Mouse (Mus musculus) lung, embryonic 16.5 days (tissue): ENCODE results near the gene Gngt2. TPM values are rescaled to one million over a fixed set of nuclear protein-coding genes. Genes with fewer than 3 reads are reported as not detected.
A peak's percentile ranks its signal among the peaks of the same experiment; 100 is the strongest.

ENCODE experiments used
- ATAC-seq: fragments of 200-750 bp; cut with Nextera tagmentation; 2 replicates; pipeline ENCODE4 v1.8.0; 2017; ENCODE audit warnings: low read depth, mild to moderate bottlenecking, moderate library complexity
- H3K27ac ChIP-seq: fragments of 300-500 bp; sonication (generic); 2 replicates; pipeline ENCODE4 v1.5.1; 2014; ENCODE audit warnings: mild to moderate bottlenecking, control low read depth, low read length
- H3K27me3 ChIP-seq: fragments of 300-500 bp; sonication (generic); 2 replicates; pipeline ENCODE4 v1.6.1; 2014; ENCODE audit warnings: low read depth, low read length, mixed read lengths; ENCODE audit not compliant: control insufficient read depth, insufficient read depth
- H3K36me3 ChIP-seq: fragments of 300-500 bp; sonication (generic); 2 replicates; pipeline ENCODE4 v1.6.1; 2014; ENCODE audit warnings: low read length; ENCODE audit not compliant: control insufficient read depth, insufficient read depth
- H3K4me1 ChIP-seq: fragments of 300-500 bp; sonication (generic); replicated peaks from 2 replicates; pipeline ENCODE4 v1.6.1; 2014; ENCODE audit warnings: low read length, mixed read lengths; ENCODE audit not compliant: control insufficient read depth, insufficient read depth
- H3K4me2 ChIP-seq: fragments of 300-500 bp; sonication (generic); 2 replicates; pipeline ENCODE4 v1.6.1; 2014; ENCODE audit warnings: low read depth, low read length, control low read depth
- H3K4me3 ChIP-seq: fragments of 300-500 bp; sonication (generic); 2 replicates; pipeline ENCODE4 v1.5.1; 2014; ENCODE audit warnings: mild to moderate bottlenecking, low read length, control low read depth
- H3K9ac ChIP-seq: fragments of 300-500 bp; sonication (generic); 2 replicates; pipeline ENCODE4 v1.6.1; 2014; ENCODE audit warnings: low read length, control low read depth
- H3K9me3 ChIP-seq: fragments of 300-500 bp; sonication (generic); 2 replicates; pipeline ENCODE4 v1.6.1; 2016; ENCODE audit warnings: low read length; ENCODE audit not compliant: control insufficient read depth
- WGBS: fragments of 180-500 bp; shearing (Covaris S2); extraction: QIAGEN DNeasy Blood & Tissue Kit; methylation state at CpG from one replicate; pipeline ENCODE4 v1.1.7; 2014; 5-methylcytosine and 5-hydroxymethylcytosine counted together
- polyA plus RNA-seq: library from polyadenylated mRNA; unstranded; fragments of >200 nt; fragmentation: Nextera tagmentation; extraction: Ambion mirVana; gene quantifications from 2 replicates; pipeline ENCODE4 v1.2.1, GENCODE M21; 2015

Gene Gngt2
- polyA plus RNA-seq, 1 experiment from 2014 or later, result 21.7 TPM

DNA sequence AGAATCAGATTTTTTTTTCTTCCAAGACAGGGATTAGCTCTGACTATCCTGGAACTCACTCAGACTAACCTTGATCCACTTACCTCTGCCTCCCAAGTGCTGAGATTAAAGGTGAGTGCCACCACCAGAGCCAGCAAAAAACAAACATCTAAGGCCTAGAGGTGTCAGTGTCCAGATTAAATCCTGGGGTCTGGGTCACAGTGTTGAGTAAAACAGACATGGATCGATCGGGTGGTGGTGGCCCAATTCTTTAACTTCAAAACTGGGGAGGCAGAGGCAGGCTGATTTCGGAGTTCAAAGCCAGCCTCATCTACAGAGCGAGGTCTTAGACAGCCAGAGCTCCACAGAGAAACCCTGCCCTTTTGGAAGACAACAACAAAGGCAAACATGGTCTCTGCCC, 14.6 kb upstream of the Gngt2 start:
- H3K4me2 ChIP-seq, result no peak overlapping the region
- peaks cover 7% of the 10 kb centered on the region for H3K4me1 ChIP-seq
- no peak overlapping the region for H3K4me3 ChIP-seq
- no peak for ATAC-seq
- H3K9ac ChIP-seq, result no peak overlapping the region
- H3K27me3 ChIP-seq, result peaks cover 19% of the 10 kb centered on the region
- H3K36me3 ChIP-seq, result no peaks in the 10 kb centered on the region
- no peak overlapping the region for H3K27ac ChIP-seq
- 90% methylated on average over 4 of the region's 4 CpGs for WGBS
- no peaks in the 10 kb centered on the region for H3K9me3 ChIP-seq

DNA sequence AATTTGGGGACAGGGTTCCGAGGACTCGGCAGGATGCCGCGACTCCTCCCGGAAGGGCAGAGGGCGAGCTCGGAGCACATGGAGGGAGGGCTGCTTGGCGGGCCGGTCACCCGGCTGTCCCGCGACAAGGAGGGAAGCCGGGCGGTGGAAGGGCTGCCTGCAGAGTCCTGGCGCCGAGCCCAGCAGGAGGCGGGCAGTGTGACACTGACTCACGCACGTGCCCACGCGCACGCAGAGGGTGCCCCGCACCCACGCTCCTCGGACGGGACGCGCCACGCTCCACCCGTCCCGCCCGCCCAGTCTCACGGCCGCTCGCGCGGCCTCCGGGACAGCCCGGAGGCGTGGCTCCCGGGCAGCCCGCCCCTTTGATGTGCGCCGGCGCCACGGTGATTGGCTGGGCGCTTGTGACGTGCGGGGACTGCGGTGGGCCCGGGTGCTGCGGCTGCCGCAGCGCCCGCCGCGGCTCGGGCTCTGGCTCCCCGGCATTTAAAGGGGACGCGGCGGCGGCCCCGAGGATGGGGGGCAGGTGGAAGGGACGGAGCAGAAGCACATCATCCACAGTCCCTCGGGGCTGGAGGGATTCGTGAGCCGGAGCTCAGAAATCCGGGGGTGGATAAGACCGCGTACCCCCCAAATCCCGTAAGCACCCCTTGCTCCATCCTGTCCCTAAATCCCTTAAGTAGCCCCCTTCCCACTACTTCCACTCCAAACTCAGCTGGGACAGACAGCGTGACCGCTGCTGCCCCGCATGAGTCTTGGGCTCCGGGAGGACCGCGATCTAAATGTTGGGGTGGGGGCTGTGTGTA, 12.7 kb upstream of the Gngt2 start, which contains the start of gene Phospho1:
Phospho1 (plus strand) TSS at position 429 of the 806 bp plus-strand sequence.
- H3K4me1 ChIP-seq, result peaks cover 7% of the 10 kb centered on the region
- H3K4me3 ChIP-seq, result peak within 1 kb of the TSS; percentile 66
- H3K4me2 ChIP-seq, result peak within 1 kb of the TSS; percentile 99
- under 1% methylated on average over 51 of the region's 78 CpGs for WGBS
- H3K27me3 ChIP-seq, result peaks cover 31% of the 10 kb centered on the region
- no peaks in the 10 kb centered on the region for H3K36me3 ChIP-seq
- H3K9ac ChIP-seq, result peak within 1 kb of the TSS; percentile 75
- ATAC-seq, result peak; percentile 98
- H3K9me3 ChIP-seq, result no peaks in the 10 kb centered on the region
- H3K27ac ChIP-seq, result 0 out of 2 replicates have a peak within 1 kb of the TSS, but pooled peaks have one; percentile 9

DNA sequence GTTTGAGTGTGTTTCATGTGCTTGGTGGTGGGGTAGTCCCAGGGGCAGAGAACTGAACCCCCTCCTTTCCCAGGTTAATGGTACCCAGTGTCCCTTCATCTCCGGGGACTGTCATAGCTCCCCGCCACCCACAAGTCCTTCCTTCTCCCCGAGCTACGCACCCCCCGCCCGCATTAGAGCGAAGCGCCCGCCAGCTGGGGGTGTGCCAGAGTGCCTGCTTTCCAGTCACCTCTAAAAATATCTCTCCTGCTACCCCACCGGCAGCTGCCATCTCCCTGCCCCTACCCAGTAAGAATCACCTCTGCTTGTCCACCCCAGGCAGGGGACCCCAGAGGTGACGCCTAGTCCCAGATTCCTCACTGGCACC, 12.2 kb upstream of the Gngt2 start:
- WGBS, result 1% methylated on average over 10 of the region's 11 CpGs
- Histone ChIP-seq H3K4me3 (peak overlapping the region; percentile 66), H3K9ac (peak overlapping the region; percentile 67), H3K27ac (no peak overlapping the region), H3K4me2 (peak overlapping the region; percentile 99), H3K36me3 (no peaks in the 10 kb centered on the region), H3K27me3 (peaks cover 37% of the 10 kb centered on the region), H3K9me3 (no peaks in the 10 kb centered on the region), H3K4me1 (peaks cover 7% of the 10 kb centered on the region)
- peak; percentile 18 for ATAC-seq

DNA sequence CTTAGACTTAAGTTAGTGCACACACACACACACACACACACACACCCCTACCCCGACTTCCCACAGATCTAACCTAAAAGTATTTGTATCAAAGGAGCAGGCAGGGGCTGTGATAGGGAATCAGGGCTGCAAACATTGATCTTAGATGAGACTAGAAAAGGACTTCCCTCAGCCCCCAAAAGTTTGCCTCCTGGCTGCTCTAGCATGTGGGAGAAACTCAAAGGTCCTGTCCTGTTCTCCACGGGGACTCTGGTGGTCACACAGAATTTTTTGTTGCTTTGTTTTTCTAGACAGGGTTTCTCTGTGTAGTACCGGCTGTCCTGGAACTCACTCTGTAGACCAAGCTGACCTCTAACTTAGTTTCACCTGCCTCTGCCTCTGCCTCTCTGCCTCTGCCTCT, 11.4 kb upstream of the Gngt2 start:
- Histone ChIP-seq H3K4me1 (peaks cover 14% of the 10 kb centered on the region), H3K9ac (no peak overlapping the region), H3K9me3 (no peaks in the 10 kb centered on the region), H3K27me3 (peaks cover 45% of the 10 kb centered on the region), H3K4me2 (no peak overlapping the region), H3K27ac (no peak overlapping the region), H3K4me3 (no peak overlapping the region), H3K36me3 (no peaks in the 10 kb centered on the region)
- no peak for ATAC-seq
- 45% methylated on average over 3 of the region's 3 CpGs for whole genome bisulfite sequencing

DNA sequence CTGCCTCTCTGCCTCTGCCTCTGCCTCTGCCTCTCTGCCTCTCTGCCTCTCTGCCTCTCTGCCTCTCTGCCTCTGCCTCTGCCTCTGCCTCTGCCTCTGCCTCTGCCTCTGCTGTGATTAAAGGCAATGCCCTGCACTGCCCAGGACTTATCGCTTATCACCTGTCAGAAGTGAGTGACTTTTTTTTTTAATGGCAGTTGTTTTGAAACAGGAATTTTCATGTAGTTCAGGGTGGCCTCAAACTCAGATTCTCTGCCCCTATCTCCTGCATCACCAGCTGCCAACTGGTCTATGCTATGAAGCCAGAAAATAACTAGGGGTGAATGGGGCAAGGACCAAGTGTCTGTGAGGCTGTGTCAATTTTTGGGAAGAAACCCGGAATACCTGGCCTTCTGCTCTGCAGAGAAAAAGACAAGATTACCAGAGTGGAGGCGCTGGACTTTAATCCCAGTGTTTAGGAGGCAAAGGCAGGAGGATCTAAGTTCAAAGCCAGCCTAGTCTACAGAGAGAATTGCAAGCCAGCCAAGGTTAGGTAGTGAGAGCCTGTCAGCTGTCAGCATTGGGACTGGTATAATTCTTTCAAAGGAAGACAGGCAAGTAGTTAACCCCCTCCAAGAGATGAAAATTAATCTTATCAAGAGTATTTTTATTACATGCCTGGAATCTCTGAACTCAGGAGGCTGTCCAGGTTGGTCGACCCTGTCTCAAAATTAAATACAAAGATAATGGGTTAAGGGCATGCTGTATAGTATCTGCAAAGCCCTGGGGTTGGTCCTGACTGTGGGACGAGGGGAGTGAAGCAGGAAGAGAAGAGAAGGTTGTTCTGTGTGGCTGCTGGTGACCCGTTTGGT, 10.5 kb upstream of the Gngt2 start:
- H3K4me3 ChIP-seq, result no peak overlapping the region
- peaks cover 22% of the 10 kb centered on the region for H3K4me1 ChIP-seq
- no peaks in the 10 kb centered on the region for H3K36me3 ChIP-seq
- no peak for ATAC-seq
- 46% methylated on average over 6 of the region's 6 CpGs for WGBS
- no peak overlapping the region for H3K27ac ChIP-seq
- H3K9me3 ChIP-seq, result no peaks in the 10 kb centered on the region
- H3K27me3 ChIP-seq, result peaks cover 54% of the 10 kb centered on the region
- H3K9ac ChIP-seq, result no peak overlapping the region
- no peak overlapping the region for H3K4me2 ChIP-seq

DNA sequence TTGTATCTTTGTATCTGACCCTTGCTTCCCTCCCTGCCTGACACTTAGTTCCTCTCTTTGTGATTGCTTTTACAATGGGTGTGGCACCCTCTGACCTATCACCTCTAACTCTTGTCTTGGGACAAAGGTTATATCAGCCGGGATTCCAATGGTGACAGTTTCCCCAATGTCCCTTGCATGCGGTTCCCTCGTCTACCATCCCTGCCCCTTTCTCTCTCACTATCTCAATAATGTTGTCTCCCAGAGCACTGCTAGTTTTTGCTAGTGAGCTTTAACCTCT, 9.9 kb upstream of the Gngt2 start:
- peaks cover 58% of the 10 kb centered on the region for H3K27me3 ChIP-seq
- no peak overlapping the region for H3K9ac ChIP-seq
- H3K27ac ChIP-seq, result no peak overlapping the region
- no peak overlapping the region for H3K4me3 ChIP-seq
- no peaks in the 10 kb centered on the region for H3K36me3 ChIP-seq
- ATAC-seq, result no peak
- WGBS, result 19% methylated on average over 3 of the region's 3 CpGs
- H3K4me2 ChIP-seq, result no peak overlapping the region
- H3K4me1 ChIP-seq, result peaks cover 22% of the 10 kb centered on the region
- no peaks in the 10 kb centered on the region for H3K9me3 ChIP-seq

DNA sequence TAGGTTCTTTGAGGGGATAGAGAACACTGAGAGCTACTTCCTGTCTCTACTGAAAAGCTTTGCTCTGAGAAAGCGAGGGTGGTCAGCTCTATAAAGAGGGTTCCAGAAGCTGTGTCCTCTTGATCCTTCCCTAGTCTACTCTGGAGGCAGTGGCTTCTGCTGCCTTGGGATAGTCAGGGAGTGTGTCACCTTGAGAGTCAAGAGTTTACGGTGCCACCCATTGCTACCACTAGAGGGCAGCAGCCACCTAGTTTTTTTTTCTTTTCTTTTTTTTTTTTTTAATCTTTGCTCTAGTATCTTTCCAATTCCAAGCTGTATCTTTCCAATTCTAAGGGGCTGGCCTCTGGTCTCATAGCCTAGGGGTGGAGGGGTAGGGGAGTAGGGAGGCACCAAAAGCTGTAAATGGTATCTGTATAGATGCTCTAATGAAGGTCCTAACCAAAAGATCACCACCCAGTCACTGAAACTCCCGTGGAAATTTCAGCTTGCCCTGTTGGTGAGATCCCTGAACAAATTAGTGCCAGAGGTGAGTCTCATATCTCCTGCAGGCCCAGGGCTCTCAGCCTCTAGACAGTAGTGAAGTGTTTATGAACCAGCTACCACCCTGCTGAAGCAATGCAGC, 9.4 kb upstream of the Gngt2 start:
- no peak for ATAC-seq
- no peak overlapping the region for H3K4me2 ChIP-seq
- no peaks in the 10 kb centered on the region for H3K36me3 ChIP-seq
- 13% methylated on average over 3 of the region's 3 CpGs for WGBS
- peaks cover 22% of the 10 kb centered on the region for H3K4me1 ChIP-seq
- no peak overlapping the region for H3K4me3 ChIP-seq
- H3K9ac ChIP-seq, result no peak overlapping the region
- no peak overlapping the region for H3K27ac ChIP-seq
- H3K9me3 ChIP-seq, result no peaks in the 10 kb centered on the region
- H3K27me3 ChIP-seq, result peaks cover 63% of the 10 kb centered on the region

DNA sequence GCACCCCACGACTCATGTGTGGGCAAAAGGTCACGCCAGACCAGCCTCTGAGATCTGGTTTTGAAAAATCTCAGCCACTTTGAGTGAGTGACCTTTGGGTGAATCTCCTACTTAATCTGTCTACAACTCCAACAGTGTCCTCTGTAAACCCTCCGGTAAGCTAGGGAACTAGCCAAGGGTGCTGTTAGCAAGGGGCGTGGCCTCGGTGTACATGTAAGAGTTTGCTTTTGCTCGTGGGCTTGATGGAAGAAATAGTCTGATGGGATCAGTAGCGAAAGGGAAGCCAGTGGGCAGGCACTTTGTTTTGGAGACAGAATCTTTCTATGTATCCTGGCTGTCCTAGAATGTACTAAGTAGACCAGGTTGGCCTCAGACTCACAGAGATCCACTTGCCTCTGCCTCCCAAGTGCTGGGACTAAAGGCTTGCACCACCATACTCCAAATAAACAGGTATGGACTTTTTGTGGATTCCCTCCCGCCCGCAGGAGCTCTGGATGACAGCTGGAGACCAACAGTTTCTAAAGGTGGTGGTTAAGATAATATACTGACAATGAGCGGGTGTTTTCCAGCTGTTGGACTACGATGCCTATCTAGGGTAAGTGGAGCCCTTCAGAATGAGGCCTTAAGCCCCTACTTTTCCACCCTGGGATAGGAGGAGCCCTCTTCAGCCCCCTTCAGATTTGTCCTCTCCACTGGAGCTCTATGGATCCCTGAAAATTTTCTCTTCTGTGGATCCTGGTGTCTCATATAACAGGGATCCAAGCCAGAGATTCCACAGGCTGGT, 8.6 kb upstream of the Gngt2 start:
- Histone ChIP-seq H3K4me1 (peaks cover 22% of the 10 kb centered on the region), H3K9me3 (no peaks in the 10 kb centered on the region), H3K27ac (no peak overlapping the region), H3K4me3 (no peak overlapping the region), H3K9ac (no peak overlapping the region), H3K4me2 (no peak overlapping the region), H3K36me3 (no peaks in the 10 kb centered on the region), H3K27me3 (peaks cover 71% of the 10 kb centered on the region)
- ATAC-seq, result no peak
- WGBS, result 58% methylated on average over 11 of the region's 11 CpGs
